Mouse (Mus musculus): ENCODE data around the gene Dctn2.
"Not testable (repeated sequence)": the region's sequence is repeated elsewhere in the genome, so short reads cannot be mapped to it uniquely, and the experiment has no call there.

The Dctn2 gene

DNA sequence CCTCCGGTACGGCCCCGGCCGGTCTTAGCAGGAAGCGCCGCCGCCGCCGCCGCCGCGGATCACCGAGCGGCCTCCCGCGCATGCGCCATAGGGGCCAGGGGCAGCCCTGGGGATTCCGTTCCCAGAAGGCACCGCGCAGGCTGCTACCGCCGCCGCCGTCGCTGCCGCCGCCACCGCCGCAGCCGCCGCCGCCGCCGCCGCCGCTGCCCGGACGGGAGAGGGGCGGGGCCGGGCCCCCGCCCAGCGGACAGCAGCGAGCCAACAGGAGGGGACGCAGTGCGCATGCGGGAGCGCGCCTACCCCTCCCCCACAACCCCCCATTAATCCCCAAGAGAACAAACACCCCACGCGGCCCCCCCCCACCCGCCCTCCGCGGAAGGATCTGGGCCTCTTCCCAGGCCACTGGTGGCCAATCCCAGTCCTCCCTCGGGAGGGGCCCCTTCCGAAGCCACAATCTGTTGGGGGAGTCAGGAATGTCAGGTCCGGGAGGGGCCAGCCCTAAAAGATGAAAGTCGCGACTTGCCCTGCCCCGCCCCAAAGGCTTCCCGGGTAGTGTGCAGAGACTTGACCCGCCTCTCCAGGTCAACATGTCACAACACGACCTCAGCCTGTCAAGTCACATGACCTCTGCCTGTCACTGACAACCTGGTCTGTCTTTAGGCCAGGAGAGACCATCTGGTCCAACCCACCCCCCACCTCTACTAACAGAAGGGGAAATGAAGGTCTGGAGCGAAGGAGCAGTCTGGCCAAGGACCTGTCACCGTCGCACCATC is 22.8 kb downstream of the Dctn2 start, which contains the start of gene Mbd6:
Mbd6 (minus strand) TSS at position 219 of the 773 bp plus-strand sequence.
- DNase-seq (ENCODE audit: low spot score) = peak; percentile 91

DNA sequence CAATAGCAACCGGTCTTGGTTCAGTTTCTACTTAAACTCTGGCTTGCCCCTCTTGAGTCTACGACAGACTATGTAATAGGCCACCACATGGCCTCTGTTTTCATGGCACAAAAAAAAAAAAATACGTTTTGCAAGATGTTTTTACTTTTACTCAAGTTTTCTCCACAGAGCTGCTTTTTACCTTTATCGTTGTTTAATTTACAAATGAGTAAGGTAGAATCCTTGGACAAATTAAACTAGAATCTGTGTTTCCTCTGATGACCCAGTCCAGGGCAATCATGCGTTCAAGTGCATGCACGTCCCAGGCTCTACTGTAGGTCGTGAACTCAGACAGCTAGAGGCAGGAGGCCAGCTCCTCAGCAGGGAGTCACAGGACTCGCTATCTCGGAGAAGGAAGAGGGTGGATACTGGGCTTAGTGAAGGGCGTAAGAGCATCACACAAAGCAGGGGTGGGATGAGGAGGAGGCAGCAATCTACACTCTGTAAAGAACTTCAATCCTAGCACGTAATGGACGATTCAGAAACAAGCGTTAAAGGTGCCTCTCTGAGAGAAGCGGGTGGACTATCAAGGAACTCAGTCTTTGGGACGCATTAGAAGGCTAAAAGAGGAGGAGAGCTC is 23.5 kb downstream of the Dctn2 start:
- DNase-seq (ENCODE audit: low spot score) = peak; percentile 63

DNA sequence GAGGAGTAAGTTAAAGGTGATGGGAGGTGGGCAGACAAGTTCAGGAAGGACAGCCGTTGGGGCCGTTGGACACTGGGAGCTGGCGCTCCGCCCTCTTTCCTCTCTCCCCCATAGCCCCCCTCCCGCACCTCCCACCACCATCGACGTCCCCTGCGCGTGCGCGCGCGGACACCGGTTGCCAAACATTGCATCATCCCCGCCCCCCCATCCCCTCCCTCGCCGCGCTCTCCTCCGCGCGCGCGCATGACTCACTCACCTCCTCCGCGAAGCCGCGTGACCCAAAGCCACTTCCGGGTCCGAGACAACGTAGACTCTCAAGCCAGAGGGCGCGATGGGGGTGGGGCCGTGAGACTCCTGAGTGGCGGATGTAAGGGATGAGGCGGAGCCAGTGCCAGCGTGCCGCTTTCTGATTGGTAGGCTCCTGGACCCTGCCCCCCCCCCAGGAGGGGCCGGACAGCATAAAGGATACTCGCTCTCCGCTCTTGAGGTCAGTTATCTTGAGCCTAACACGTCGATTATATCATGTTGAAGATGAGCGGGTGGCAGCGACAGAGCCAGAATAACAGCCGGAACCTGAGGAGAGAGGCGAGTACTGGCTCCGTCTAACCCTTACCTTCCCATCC is 24.2 kb downstream of the Dctn2 start:
- peak; percentile 100 for DNase-seq (ENCODE audit: low spot score)

DNA sequence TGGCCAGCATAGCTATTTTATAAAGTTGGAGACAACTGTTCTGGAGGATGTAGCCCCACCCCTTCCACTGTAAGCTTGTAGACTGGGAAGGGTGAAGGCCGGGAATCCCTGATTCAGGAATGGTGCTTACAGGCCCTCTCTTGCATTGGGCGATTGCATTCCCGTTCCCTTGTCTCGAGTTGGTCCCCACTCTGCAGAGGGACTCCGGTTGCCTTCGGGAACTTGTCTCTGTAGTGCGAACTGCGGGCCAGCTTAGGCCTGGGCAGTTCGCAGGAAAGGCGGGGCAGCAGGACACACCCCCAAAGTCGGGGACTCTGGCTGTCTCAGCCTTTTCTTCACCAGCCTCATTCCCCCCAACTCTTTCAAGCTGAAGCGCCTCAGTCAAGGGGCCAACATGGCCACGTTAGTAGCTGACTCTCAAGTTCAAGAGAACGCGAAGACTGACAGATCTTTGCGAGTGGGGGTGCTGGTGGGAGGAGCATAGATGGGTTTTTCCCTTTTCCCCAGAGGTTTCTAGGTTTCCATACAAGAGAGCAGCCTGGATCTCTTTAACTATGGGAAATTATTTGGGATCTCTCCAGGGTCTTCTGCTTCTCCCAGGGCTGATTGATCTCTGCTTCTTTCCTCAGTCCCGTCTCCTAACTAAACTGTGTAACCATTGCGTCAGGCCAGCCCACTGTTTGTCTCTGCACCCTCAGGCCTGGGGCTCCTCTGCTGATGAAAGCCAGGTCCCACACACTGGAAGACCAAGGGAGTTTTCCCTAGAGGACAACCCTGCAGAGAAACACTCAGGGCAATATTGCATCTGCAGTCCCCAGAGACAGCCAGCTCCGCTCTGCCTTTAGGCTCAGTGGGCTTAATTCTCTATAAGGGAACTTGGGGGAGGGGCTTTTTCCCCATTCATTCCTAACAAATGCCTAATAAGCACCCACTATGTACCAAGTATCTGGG is 25.0 kb downstream of the Dctn2 start:
- peak; percentile 78 for DNase-seq (ENCODE audit: low spot score)

DNA sequence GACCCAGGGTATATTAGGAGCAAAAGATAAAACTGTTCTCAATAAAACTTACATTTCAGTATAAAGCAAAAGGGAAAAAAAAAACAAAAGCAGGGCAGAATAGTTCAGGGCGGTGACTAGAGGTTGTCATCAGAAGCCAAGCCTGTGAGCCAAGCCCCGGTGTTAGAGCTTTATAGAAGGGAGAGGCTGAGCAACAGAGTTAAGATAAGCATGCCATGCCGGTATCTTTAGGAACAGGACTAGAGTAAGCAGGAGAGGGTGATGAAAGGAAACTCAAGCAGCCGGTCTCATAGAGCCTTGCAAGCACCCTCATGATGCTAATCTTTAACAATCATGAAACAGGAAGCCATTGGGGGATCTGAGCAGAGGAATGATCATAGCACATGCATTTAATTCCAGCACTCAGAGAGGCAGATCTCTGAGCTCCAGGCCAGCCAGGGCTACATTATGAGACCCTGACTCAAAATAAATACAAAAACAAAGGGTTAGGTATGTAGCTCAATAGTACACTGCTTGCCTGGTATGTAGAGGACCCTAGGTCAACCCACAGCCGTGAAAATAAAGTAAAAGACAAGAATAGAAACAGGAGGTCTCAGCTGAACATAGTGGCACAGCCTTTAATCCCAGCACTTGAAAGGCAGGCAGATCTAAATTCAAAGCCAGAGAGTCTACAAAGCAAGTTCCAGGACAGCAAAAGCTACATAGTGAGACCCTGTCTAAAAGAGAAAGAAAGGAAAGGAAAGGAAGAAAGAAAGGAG is 25.9 kb downstream of the Dctn2 start:
- DNase-seq (ENCODE audit: low spot score) = no peak

DNA sequence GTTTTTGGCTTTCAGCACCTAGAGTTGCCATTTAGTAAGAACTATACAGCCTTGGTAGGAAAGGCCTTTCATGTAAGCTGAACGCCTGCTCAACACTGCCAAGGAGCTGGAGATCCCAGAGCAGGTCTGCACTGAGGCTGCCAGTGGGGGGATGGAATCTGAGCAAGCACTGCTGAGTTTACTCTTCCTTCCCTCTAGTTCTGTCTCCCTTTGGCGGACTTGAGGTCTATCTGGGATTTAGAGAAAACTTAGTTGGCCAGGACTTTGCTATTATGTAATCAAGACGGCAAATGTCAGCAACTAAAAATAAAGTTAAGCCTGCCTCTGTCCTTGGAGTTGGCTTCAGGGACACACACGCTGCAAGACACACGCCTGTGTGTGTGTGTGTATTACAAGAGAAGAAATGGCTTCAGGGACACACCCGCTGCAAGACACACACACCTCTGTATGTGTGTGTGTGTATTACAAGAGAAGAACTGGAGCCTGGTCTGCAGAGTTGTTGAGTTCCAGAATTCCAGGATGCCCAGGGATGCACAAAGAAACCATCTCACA is 26.9 kb downstream of the Dctn2 start:
- no peak for DNase-seq (ENCODE audit: low spot score)

DNA sequence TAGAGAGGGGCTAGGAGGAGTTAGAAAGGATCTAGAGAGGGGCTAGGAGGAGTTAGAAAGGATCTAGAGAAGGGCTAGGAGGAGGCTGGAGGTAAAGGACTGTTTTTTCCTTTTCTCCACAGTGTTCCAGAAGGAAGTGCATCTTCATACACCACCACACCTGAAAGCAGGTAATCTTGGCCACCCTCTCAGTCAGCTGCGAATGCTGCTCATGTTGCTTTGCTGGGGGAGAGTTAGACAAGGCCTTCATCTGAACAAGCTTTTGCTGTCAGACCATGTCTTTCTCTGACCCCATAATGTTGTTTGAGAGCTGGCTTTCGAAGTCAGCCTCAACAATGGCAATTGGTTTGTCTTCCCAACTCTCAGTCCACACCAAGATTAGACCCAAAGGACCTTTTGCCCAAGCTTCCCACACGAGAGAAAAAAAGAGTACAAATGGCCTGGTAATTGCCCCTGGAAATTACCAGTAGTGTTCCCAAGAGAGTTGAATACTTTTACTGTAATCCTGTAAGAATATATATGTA is 27.5 kb downstream of the Dctn2 start:
- DNase-seq (ENCODE audit: low spot score) = no peak

DNA sequence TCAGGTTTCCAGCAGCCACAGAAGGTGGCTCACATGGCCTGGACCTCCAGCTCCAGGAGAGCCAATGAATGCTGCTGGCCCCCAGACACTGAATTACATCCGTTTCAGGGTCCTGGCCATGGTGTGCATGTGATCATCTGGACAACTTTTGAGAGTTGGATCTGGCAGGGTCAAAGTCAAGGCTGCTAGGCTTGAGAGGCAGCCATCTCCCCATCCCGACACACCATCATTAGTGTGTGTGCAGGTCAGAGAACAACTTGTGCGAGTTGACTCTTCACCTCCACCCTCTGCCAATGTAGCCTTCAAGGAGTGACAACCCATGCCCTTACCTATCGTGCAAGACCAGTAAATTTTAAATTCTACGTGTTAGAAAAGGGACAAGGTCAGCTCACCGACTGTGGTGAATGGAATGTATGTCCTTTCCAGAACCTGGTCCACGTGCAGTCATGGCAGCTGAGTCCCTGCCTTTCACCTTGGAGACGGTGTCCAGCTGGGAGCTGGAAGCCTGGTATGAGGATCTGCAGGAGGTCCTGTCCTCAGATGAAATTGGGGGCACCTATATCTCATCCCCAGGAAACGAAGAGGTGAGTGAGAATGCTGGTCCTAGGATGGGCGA is 28.8 kb downstream of the Dctn2 start:
- no peak for DNase-seq (ENCODE audit: low spot score)

DNA sequence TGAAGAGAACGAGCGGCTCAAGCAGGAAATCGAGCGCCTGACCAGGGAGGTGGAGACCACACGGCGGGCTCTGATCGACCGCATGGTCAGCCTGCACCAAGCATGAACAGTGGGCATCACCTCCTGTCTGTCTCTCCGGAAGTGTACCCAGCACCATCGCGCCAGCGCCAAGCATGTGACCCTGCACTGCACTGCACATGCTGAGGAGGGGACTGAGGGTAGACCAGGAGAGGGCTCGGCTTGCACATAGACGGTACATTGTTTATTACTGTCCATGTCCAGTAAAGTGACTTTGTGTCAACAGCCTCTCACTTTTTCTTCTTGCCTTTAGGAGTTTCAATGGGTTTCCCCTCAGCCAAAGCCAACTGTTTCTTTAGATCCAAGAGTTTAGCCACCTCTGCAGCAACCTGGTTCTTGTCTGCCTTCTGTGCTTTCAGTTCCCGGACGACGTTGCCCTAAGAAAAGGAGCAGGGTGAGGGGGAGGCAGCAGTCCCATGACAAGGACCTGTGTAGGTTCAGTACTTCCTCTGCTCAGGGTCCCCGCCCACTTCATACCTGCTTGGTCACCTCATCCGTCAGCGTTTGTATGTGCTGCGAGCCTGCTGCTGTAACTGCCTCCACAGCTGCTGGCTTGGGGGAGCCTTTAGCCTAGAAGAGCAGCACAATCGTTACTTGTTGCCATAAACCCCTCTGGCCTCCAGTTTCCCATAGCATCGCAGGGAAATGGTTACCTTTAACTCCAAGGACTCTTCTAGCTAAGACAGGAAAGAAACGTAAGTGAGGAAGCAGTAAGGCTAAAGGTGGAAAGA is 30.0 kb downstream of the Dctn2 start:
- no peak for DNase-seq (ENCODE audit: low spot score)

DNA sequence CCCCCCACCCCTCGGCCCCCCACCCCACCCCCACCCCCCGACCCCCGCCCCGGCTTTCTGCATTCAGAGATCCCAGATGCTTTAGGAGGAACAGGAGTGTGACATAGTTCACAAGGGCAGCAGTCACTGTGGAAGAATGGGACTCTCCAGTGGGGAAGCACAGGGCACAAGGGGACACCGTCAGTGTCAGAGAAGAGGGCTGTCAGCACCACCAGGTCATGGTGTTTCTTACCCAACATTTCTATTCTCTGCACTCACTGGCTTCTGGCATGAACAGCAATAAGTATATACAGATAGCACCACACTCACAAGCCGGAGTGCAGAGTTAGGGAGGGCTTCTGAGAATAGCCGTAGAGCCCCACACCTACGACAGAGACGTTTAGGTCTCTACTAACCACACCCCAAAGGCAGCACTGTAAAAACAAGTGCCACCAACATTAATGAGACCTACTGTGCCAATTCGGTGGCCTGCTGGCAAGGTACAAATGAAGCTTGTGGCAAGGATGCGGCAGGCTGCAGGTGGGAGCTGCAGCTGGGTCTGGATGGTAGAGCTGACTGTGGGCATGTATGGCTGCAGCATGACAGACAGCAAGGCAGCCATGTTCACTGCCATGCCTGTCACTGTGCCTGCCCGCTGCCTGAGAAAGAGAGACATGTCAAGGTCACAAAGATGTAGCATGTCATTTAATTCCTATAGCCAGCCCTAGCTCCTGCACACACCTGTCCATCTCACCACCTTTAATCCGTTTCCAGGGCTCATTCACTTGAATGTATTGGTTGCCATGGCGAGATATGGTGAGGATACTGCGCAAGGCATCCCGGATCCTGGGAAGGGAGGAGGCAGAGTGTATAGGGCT is 31.1 kb downstream of the Dctn2 start:
- DNase-seq (ENCODE audit: low spot score) = no peak

DNA sequence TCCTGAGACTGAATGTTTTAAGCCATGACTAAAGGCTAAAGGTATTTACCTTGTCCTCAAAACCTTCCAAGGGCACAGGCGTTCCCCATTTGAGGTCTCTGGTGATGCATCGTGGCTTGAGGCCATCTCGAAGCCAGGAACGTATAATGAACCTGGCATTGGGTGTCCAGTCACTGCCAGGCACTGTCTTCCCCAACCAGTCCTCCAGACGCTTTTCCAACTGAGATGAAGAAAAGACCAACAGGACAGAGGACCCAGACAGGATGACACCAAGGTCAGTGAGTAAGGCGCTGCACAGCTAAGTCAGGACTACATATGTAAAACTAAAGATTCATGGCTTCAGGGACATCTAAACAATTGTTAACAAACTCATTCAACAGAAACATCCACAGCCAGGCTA is 34.2 kb downstream of the Dctn2 start:
- no peak for DNase-seq (ENCODE audit: low spot score)

DNA sequence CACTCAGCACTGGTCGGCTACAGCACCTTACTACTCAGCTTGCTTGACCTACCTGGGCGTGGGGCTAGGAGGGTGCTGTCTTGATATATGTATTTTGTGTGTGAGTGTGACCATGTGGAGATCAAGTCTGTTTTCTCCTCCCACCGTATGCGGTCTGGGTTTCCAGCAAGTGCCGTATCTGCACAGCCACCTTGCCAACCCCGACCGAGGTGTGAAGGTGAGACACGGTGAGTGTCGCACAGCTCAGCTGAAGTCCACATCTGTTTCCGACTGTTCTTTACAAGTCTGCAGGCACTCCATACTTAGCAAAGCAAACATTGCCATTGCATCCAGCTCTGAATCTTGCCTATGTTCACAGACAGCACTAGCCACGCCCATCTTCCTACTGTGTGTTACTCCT is 37.0 kb downstream of the Dctn2 start:
- DNase-seq (ENCODE audit: low spot score) = no peak

DNA sequence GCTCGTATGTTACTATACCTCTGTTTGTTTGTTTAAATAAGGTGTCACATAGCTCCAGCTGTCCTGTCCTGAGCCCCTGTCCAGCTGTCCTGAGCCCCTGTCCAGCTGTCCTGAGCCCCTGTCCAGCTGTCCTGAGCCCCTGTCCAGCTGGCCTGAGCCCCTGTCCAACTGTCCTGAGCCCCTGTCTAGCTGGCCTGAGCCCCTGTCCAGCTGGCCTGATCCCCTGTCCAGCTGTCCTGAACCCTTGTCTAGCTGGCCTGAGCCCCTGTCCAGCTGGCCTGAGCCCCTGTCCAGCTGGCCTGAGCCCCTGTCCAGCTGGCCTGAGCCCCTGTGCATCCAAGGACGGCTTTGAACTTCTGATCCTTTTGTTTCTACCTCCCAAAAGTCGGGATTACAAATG is 43.0 kb downstream of the Dctn2 start:
- not testable (repeated sequence) for DNase-seq (ENCODE audit: low spot score)

DNA sequence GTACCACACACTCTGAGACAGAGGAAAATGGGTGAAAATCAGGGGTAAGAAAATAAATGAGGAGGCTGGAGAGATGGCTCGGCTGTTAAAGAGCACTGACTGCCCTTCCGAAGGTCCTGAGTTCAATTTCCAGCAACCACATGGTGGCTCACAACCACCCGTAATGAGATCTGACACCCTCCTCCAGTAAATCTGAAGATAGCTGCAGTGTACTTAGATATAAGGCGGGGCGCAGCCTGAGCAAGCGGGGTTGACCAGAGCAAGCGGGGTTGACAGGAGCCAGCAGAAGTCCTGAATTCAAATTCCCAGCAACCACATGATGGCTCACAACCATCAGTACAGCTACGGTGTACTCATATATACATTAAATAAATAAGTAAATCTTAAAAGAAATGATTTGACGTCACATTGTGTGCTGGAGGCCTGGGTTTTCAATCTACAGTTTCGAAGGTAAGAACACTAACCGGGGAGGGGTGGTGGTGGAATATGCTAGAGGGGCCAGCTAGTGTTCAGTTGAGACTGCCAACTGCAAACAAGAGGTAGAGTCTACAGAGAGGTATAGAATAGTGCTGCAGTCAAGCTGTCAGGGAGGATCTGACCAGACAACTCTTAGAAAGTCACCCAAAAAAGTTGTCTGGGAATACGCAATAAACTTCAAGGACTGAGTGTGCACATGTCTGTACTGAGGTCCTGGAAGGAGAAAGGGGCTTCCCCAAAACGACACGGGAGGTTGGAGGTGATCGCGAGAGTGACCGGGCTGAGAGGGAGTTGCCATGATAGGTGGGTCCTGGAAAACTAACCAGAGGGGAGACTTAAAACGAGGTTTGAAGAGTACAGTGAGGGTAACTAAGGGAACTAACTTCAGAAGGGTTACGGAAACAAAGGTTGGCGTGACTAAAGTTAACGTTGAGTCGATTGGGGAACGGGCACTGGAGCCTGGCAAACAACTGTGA is 44.6 kb downstream of the Dctn2 start:
- DNase-seq (ENCODE audit: low spot score) = peak; percentile 78

DNA sequence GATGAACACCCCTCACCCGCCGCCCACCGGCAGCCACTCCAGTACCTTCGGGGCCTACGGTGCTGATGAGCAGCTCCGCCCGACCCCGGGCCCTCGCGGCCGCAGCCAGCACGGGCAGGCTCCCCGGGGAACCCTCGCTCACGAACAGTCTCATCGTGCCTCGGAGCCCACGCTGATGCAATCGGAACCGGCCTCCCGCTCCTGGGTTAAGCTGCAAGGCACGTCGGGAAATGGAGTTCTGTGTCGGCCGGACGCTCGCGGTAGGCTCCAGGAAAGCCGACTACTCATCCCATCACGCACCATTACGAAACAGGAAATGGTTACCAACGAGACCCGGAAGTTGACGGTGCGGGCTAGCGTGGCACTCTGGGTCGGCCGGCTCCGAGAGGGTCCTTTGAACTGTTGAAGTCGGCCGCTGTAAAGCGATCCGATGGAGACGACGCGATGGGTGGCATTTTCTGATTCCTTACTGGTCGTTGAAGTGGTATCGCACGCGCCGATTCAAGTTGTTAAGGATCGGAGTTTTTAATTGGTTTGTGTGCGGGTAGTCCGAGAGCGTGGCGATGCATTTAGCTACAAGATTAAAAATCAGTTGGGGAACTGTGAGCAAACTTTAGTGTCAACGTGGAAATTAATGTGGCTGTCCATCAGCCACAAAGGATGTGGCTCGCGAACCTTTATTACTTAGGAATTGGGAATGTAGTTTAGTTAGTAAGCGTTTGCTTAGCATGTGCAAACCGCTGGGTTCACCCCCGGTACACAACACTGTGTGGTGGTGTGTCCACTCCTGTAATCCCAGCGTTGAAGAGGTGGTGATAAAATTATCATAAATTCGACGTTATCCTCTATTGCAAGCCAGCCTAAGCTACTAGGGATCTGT is 45.5 kb downstream of the Dctn2 start, which contains the start of gene Mars:
Mars (minus strand) TSS at position 311 of the 880 bp plus-strand sequence.
- peak; percentile 99 for DNase-seq (ENCODE audit: low spot score)

DNA sequence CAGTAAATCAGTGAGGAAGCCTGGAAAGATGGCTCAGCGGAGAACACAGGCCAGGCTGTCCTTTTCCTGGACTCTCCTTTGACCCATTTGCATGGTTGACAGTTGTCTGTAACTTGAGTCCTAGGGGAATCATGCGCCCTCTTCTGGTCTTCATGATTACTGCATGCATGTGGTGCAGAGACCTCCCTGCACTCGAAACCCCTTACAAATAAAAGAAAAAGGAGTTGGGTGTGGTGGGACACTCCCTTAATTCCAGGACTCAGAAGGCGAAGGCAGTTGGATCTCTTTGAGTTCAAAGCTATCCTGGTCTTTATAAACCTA is 46.1 kb downstream of the Dctn2 start:
- DNase-seq (ENCODE audit: low spot score) = peak; percentile 94
